Comparison of ENCODE assay signal across 10 mouse cellular contexts in genomic region chr4:149571209-149571608, GRCm38 (mm10). TPM values are rescaled to one million over a fixed set of nuclear protein-coding genes. Genes with fewer than 3 reads are reported as not detected.
DNase-seq lines count a peak whose midpoint lies in the region; ATAC-seq and TF ChIP-seq lines count a peak whose summit lies in the region.
"Had no signal": no experiment of that assay in that cellular context is flagged by ENCODE, and none has a peak within 500 bp of the region (broad histone marks: within the 10 kb centered on the region; RNA-seq: fewer than 3 reads in every experiment).

No protein-coding gene starts in this region.

- no peak for TF ChIP-seq CTCF in cerebellum, adult 2 months (IDR thresholded peaks at IDR 0.05; ENCODE audit: borderline replicate concordance, insufficient read depth, low read depth, low read length)
- no peak for TF ChIP-seq CTCF in layer of hippocampus, adult 2 months (conservative IDR thresholded peaks at IDR 0.05)
- TF ChIP-seq CTCF in small intestine, adult 2 months (IDR thresholded peaks at IDR 0.05; ENCODE audit: extremely low read depth, insufficient read length, insufficient replicate concordance, low read depth, low read length): no peak

- no peaks in the 10 kb centered on the region for H3K27me3 ChIP-seq in cerebellum, adult 2 months (ENCODE audit: control insufficient read depth, insufficient read depth, low read length)
- H3K27me3 ChIP-seq in kidney, embryonic 16.5 days (ENCODE audit: insufficient read depth, low read length): no peaks in the 10 kb centered on the region
- H3K27me3 ChIP-seq in small intestine, adult 2 months (ENCODE audit: control insufficient read depth, insufficient read depth, low read length): no peaks in the 10 kb centered on the region

- H3K27ac ChIP-seq in cerebellum, adult 2 months (ENCODE audit: insufficient read depth, low read length): peak overlapping the region; percentile 27; the same call in 1 of the 2 replicates
- H3K27ac ChIP-seq in layer of hippocampus, adult 2 months: peak overlapping the region; percentile 49; the same call in 1 of the 2 replicates
- H3K27ac ChIP-seq in kidney, embryonic 16.5 days (ENCODE audit: low read length): peak overlapping the region; percentile 29; the same call in 1 of the 2 replicates
- peak overlapping the region; percentile 91 for H3K27ac ChIP-seq in small intestine, adult 2 months (ENCODE audit: insufficient read depth, low read depth, low read length)
- H3K27ac ChIP-seq: forebrain, embryonic 13.5 days; liver, embryonic 14.5 days had no signal

- H3K4me1 ChIP-seq in cerebellum, adult 2 months (ENCODE audit: control insufficient read depth, insufficient read depth, low read length): peaks cover 32% of the 10 kb centered on the region
- H3K4me1 ChIP-seq in kidney, embryonic 16.5 days (ENCODE audit: insufficient read depth, low read length): peaks cover 16% of the 10 kb centered on the region
- peaks cover 44% of the 10 kb centered on the region for H3K4me1 ChIP-seq in small intestine, adult 2 months (ENCODE audit: control insufficient read depth, insufficient read depth, insufficient read length, low read length)

- no peak overlapping the region for H3K4me3 ChIP-seq in cerebellum, adult 2 months (replicated peaks; ENCODE audit: insufficient read depth, low read depth, low read length)
- no peak overlapping the region for H3K4me3 ChIP-seq in layer of hippocampus, adult 2 months
- H3K4me3 ChIP-seq in kidney, embryonic 16.5 days (ENCODE audit: low read length): no peak overlapping the region
- peak overlapping the region; percentile 6; the same call in 1 of the 2 replicates for H3K4me3 ChIP-seq in small intestine, adult 2 months (ENCODE audit: low read depth, low read length)
- H3K4me3 ChIP-seq: forebrain, embryonic 13.5 days had no signal

- no peaks in the 10 kb centered on the region for H3K36me3 ChIP-seq in kidney, embryonic 16.5 days (ENCODE audit: insufficient read depth, low read length)
- H3K36me3 ChIP-seq in small intestine, adult 2 months (ENCODE audit: control insufficient read depth, insufficient read depth, low read length): no peaks in the 10 kb centered on the region

- WGBS in cerebellum, adult 2 months: 48% methylated on average over 5 of the region's 5 CpGs
- 44% methylated on average over 5 of the region's 5 CpGs for WGBS in kidney, embryonic 16.5 days
- WGBS in small intestine, adult 2 months: 23% methylated on average over 5 of the region's 5 CpGs

- TF ChIP-seq POLR2A in cerebellum, adult 2 months (IDR thresholded peaks at IDR 0.05; ENCODE audit: borderline replicate concordance, insufficient read depth, low read length): no peak
- TF ChIP-seq POLR2A in small intestine, adult 2 months (IDR thresholded peaks at IDR 0.05; ENCODE audit: low read depth, low read length): no peak; the same call in 1 of the 2 replicates

- ATAC-seq in kidney, embryonic 16.5 days (ENCODE audit: low FRiP score, low TSS enrichment): no peak
- ATAC-seq in megakaryocyte, adult 5-6 weeks (ENCODE audit: poor library complexity, severe bottlenecking): no peak
- ATAC-seq: forebrain, embryonic 13.5 days had no signal

- H3K9ac ChIP-seq in kidney, embryonic 16.5 days (replicated peaks; ENCODE audit: low read length): no peak overlapping the region
- H3K9ac ChIP-seq: forebrain, embryonic 13.5 days; liver, embryonic 14.5 days had no signal

- H3K9me3 ChIP-seq in kidney, embryonic 16.5 days (ENCODE audit: low read length): no peaks in the 10 kb centered on the region
- H3K9me3 ChIP-seq: forebrain, embryonic 13.5 days had no signal

- DNase-seq in cerebellum, adult 2 months: peak in 1 of 2 experiments; percentile 30
- DNase-seq in cerebellum, postnatal 4 days (ENCODE audit: low spot score in 2 of 2): no peak
- no peak for DNase-seq in layer of hippocampus, adult 2 months (ENCODE audit: low spot score in 2 of 2)
- DNase-seq in layer of hippocampus, adult 18-20 months (ENCODE audit: low spot score in 2 of 2): no peak
- no peak for DNase-seq in ovary, adult 18-20 months (ENCODE audit: low spot score)

- H3K4me2 ChIP-seq in kidney, embryonic 16.5 days (replicated peaks; ENCODE audit: low read depth, low read length): no peak overlapping the region
- H3K4me2 ChIP-seq: forebrain, embryonic 13.5 days had no signal

RNA-seq across cellular contexts. Expression of gene Clstn1, which starts 15.1 kb away (rescaled TPM):
- 301 and 324 TPM in 2 replicates for polyA plus RNA-seq in cerebellum, adult 2 months (2012; rRNA removed)
- 100 to 1,000 TPM; 748 to 817 TPM for total RNA-seq in layer of hippocampus, adult 2 months (2021)
- 100 to 1,000 TPM; 839 to 867 TPM for total RNA-seq in layer of hippocampus, adult 18-20 months (2021)
- 13.3 and 14.1 TPM in 2 replicates for polyA plus RNA-seq in kidney, embryonic 16.5 days (2015; fragmentation: Nextera tagmentation; extraction: Ambion mirVana)
- 35.6 and 76.4 TPM in 2 replicates for polyA plus RNA-seq in small intestine, adult 2 months (2012; rRNA removed)
- 0.64 and 0.74 TPM in 2 replicates for total RNA-seq in megakaryocyte, adult 5-6 weeks (2015)
- total RNA-seq in megakaryocyte, adult 5-6 weeks (2017): 1.2 and 1.8 TPM in 2 replicates

RNA-seq across cellular contexts. Expression of gene Ctnnbip1, which starts 53.2 kb away (rescaled TPM):
- polyA plus RNA-seq in cerebellum, adult 2 months (2012; rRNA removed): 33.3 and 34.6 TPM in 2 replicates
- 10 to 100 TPM; 32.2 to 34.4 TPM for total RNA-seq in layer of hippocampus, adult 2 months (2021)
- total RNA-seq in layer of hippocampus, adult 18-20 months (2021): 10 to 100 TPM; 29.6 to 33.4 TPM
- polyA plus RNA-seq in kidney, embryonic 16.5 days (2015; fragmentation: Nextera tagmentation; extraction: Ambion mirVana): 54.1 and 57.4 TPM in 2 replicates
- polyA plus RNA-seq in small intestine, adult 2 months (2012; rRNA removed): 10.8 and 27.2 TPM in 2 replicates
- total RNA-seq in megakaryocyte, adult 5-6 weeks (2015): 6.2 and 8.4 TPM in 2 replicates
- total RNA-seq in megakaryocyte, adult 5-6 weeks (2017): 9.7 and 10.8 TPM in 2 replicates

Comparison
In these comparisons a context has a peak if more than half of its experiments do, and no peak if none do; other contexts are left out.
1. H3K27ac ChIP-seq: peak in every context shown above with its lines; median percentile 91 in small intestine, adult 2 months; 49 in layer of hippocampus, adult 2 months; 29 in kidney, embryonic 16.5 days; 27 in cerebellum, adult 2 months.
2. RNA of gene Clstn1, which starts 15.1 kb away (total RNA-seq): 839 to 867 TPM in layer of hippocampus, adult 18-20 months and 748 to 817 TPM in layer of hippocampus, adult 2 months; 0.64 to 1.8 TPM in megakaryocyte, adult 5-6 weeks; every median in the first group is over 100 times any median in the second.